26 mouse cellular contexts compared by ENCODE assay signal in the genomic region with DNA sequence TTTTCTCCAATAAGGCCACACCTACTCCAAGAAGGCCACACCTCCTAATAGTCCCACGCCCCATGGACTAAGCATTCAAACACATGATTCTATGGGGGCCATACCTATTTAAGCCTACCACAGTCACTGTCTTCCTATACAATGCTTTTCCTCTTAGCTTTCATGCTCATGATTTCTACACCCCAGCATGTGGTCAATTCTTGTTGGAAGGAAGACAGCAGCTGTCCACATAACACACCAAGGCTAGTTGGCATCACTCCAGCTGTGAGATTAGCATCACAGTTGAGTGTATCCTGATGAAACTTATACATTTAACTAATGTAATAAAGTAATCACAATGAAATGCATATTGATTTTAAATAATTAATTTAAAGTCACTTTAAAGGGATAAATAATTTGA.
A peak's percentile ranks its signal among the peaks of the same experiment; 100 is the strongest.
DNase-seq lines count a peak whose midpoint lies in the region; ATAC-seq and TF ChIP-seq lines count a peak whose summit lies in the region.
"Had no signal": no experiment of that assay in that cellular context is flagged by ENCODE, and none has a peak within 500 bp of the region (broad histone marks: within the 10 kb centered on the region; RNA-seq: fewer than 3 reads in every experiment).

No protein-coding gene starts in this region.

- TF ChIP-seq CTCF in midbrain, postnatal 0 days (IDR thresholded peaks at IDR 0.05) = no peak

- no peaks in the 10 kb centered on the region for H3K9me3 ChIP-seq in forebrain, embryonic 13.5 days (replicated peaks)
- no peaks in the 10 kb centered on the region for H3K9me3 ChIP-seq in forebrain, embryonic 11.5 days (ENCODE audit: control insufficient read depth, low read length)
- no peaks in the 10 kb centered on the region for H3K9me3 ChIP-seq in midbrain, postnatal 0 days (ENCODE audit: low read length)
- no peaks in the 10 kb centered on the region for H3K9me3 ChIP-seq in midbrain, embryonic 14.5 days (ENCODE audit: control insufficient read depth, low read length)
- H3K9me3 ChIP-seq: kidney, embryonic 15.5 days; midbrain, embryonic 12.5 days had no signal

- no peak overlapping the region for H3K9ac ChIP-seq in forebrain, embryonic 13.5 days
- no peak overlapping the region for H3K9ac ChIP-seq in forebrain, embryonic 11.5 days (ENCODE audit: low read length)
- no peak overlapping the region for H3K9ac ChIP-seq in midbrain, postnatal 0 days (replicated peaks; ENCODE audit: low read length, poor library complexity, severe bottlenecking)
- no peak overlapping the region for H3K9ac ChIP-seq in midbrain, embryonic 14.5 days (replicated peaks; ENCODE audit: low read length)
- H3K9ac ChIP-seq: forebrain, postnatal 0 days; kidney, embryonic 15.5 days; midbrain, embryonic 12.5 days had no signal

- no peaks in the 10 kb centered on the region for H3K4me1 ChIP-seq in forebrain, embryonic 13.5 days
- no peaks in the 10 kb centered on the region for H3K4me1 ChIP-seq in forebrain, embryonic 11.5 days (replicated peaks; ENCODE audit: control insufficient read depth, insufficient read depth, low read length)
- no peaks in the 10 kb centered on the region for H3K4me1 ChIP-seq in midbrain, postnatal 0 days (ENCODE audit: insufficient read depth, low read length)
- H3K4me1 ChIP-seq in midbrain, embryonic 14.5 days (ENCODE audit: control insufficient read depth, insufficient read depth, low read length) = no peaks in the 10 kb centered on the region
- H3K4me1 ChIP-seq: midbrain, embryonic 12.5 days had no signal

- H3K4me3 ChIP-seq in forebrain, embryonic 13.5 days = no peak overlapping the region
- H3K4me3 ChIP-seq in forebrain, embryonic 11.5 days (ENCODE audit: low read depth, low read length) = no peak overlapping the region
- H3K4me3 ChIP-seq in midbrain, postnatal 0 days (ENCODE audit: low read depth, low read length) = no peak overlapping the region
- H3K4me3 ChIP-seq in midbrain, embryonic 14.5 days (replicated peaks; ENCODE audit: low read depth, low read length) = no peak overlapping the region
- H3K4me3 ChIP-seq: kidney, embryonic 15.5 days; left cerebral cortex, adult 2 months; midbrain, embryonic 12.5 days had no signal

- ATAC-seq in forebrain, embryonic 13.5 days = 0 out of 2 replicates have a peak, but pooled peaks have one; percentile 41
- ATAC-seq in forebrain, embryonic 11.5 days (replicated peaks; ENCODE audit: low FRiP score) = no peak
- ATAC-seq in midbrain, postnatal 0 days (ENCODE audit: low FRiP score) = no peak
- no peak for ATAC-seq in midbrain, embryonic 14.5 days (ENCODE audit: low FRiP score, low TSS enrichment)
- no peak for ATAC-seq in erythroblast, adult 5-6 weeks (replicated peaks; ENCODE audit: low FRiP score, poor library complexity, severe bottlenecking)
- ATAC-seq: forebrain, postnatal 0 days; hindbrain, embryonic 16.5 days; intestine, embryonic 16.5 days; lung, postnatal 0 days had no signal

- no peak overlapping the region for H3K27ac ChIP-seq in forebrain, embryonic 13.5 days
- H3K27ac ChIP-seq in forebrain, embryonic 11.5 days (ENCODE audit: low read depth, low read length) = no peak overlapping the region
- no peak overlapping the region for H3K27ac ChIP-seq in midbrain, postnatal 0 days (ENCODE audit: low read depth, low read length)
- no peak overlapping the region for H3K27ac ChIP-seq in midbrain, embryonic 14.5 days (replicated peaks; ENCODE audit: low read depth, low read length)
- H3K27ac ChIP-seq: kidney, embryonic 15.5 days; left cerebral cortex, adult 2 months; midbrain, embryonic 12.5 days; stomach, postnatal 0 days had no signal

- H3K27me3 ChIP-seq in forebrain, embryonic 13.5 days = no peaks in the 10 kb centered on the region
- H3K27me3 ChIP-seq in forebrain, embryonic 11.5 days (ENCODE audit: control insufficient read depth, insufficient read depth, low read length) = no peaks in the 10 kb centered on the region
- no peaks in the 10 kb centered on the region for H3K27me3 ChIP-seq in midbrain, postnatal 0 days (ENCODE audit: insufficient read depth, low read length)
- no peaks in the 10 kb centered on the region for H3K27me3 ChIP-seq in midbrain, embryonic 14.5 days (ENCODE audit: control insufficient read depth, insufficient read depth, low read length)
- H3K27me3 ChIP-seq: CH12.LX; kidney, embryonic 15.5 days; midbrain, embryonic 12.5 days had no signal

- no peak overlapping the region for H3K4me2 ChIP-seq in forebrain, embryonic 13.5 days
- H3K4me2 ChIP-seq in forebrain, embryonic 11.5 days (ENCODE audit: low read depth, low read length, severe bottlenecking) = no peak overlapping the region
- H3K4me2 ChIP-seq in midbrain, postnatal 0 days (ENCODE audit: low read depth, low read length, poor library complexity, severe bottlenecking) = no peak overlapping the region
- H3K4me2 ChIP-seq in midbrain, embryonic 14.5 days (ENCODE audit: low read length) = no peak overlapping the region
- H3K4me2 ChIP-seq: heart, embryonic 11.5 days; kidney, embryonic 15.5 days; midbrain, embryonic 12.5 days had no signal

- DNase-seq in forebrain, embryonic 11.5 days (ENCODE audit: low spot score) = no peak
- DNase-seq in midbrain, postnatal 0 days (ENCODE audit: low spot score) = peak; percentile 64
- no peak for DNase-seq in midbrain, embryonic 14.5 days
- DNase-seq in ES-CJ7 (ENCODE audit: low read depth, low spot score) = peak; percentile 7
- peak; percentile 12 for DNase-seq in fibroblast of lung, adult 2 months (ENCODE audit: low read depth)
- DNase-seq: adrenal gland, postnatal 14 days; B cell, adult 2 months; cerebellum, adult 9-10 months; forebrain, postnatal 0 days; gastrocnemius, postnatal 14 days; heart, adult 11 months; layer of hippocampus, adult 9-11 months; right cerebral cortex, postnatal 14 days; thymus, adult 2 months; thymus, postnatal 4 days had no signal

- H3K36me3 ChIP-seq in forebrain, embryonic 13.5 days (ENCODE audit: poor library complexity, severe bottlenecking) = no peaks in the 10 kb centered on the region
- no peaks in the 10 kb centered on the region for H3K36me3 ChIP-seq in forebrain, embryonic 11.5 days (ENCODE audit: control insufficient read depth, insufficient read depth, low read length)
- H3K36me3 ChIP-seq in midbrain, postnatal 0 days (ENCODE audit: insufficient read depth, low read length) = no peaks in the 10 kb centered on the region
- no peaks in the 10 kb centered on the region for H3K36me3 ChIP-seq in midbrain, embryonic 14.5 days (ENCODE audit: control insufficient read depth, insufficient read depth, low read length)
- H3K36me3 ChIP-seq: kidney, embryonic 15.5 days; midbrain, embryonic 12.5 days had no signal

- 81% methylated on average over 1 of the region's 1 CpGs for WGBS in forebrain, embryonic 13.5 days
- WGBS in forebrain, embryonic 11.5 days = 68% methylated on average over 1 of the region's 1 CpGs
- 86% methylated on average over 1 of the region's 1 CpGs for WGBS in midbrain, postnatal 0 days
- 75% methylated on average over 1 of the region's 1 CpGs for WGBS in midbrain, embryonic 14.5 days

Comparison
In these comparisons a context has a peak if more than half of its experiments do, and no peak if none do; other contexts are left out.
1. DNase-seq: peak in midbrain, postnatal 0 days (single experiment), ES-CJ7 (single experiment) and fibroblast of lung, adult 2 months (single experiment); none in forebrain, embryonic 11.5 days (single experiment) and midbrain, embryonic 14.5 days (single experiment).